Mouse (Mus musculus) liver, postnatal 0 days (tissue): ENCODE measurements around the gene Shisa5.

Experiments used
- CTCF ChIP-seq: sonication (generic); IDR thresholded peaks from 2 replicates; pipeline ENCODE4 v1.5.1; 2016; ENCODE audit warnings: antibody characterized with exemption, low read depth
- EP300 ChIP-seq: IDR thresholded peaks from 2 replicates; pipeline ENCODE4 v1.6.1; 2016; ENCODE audit warnings: antibody characterized with exemption, low read depth, mild to moderate bottlenecking

DNA sequence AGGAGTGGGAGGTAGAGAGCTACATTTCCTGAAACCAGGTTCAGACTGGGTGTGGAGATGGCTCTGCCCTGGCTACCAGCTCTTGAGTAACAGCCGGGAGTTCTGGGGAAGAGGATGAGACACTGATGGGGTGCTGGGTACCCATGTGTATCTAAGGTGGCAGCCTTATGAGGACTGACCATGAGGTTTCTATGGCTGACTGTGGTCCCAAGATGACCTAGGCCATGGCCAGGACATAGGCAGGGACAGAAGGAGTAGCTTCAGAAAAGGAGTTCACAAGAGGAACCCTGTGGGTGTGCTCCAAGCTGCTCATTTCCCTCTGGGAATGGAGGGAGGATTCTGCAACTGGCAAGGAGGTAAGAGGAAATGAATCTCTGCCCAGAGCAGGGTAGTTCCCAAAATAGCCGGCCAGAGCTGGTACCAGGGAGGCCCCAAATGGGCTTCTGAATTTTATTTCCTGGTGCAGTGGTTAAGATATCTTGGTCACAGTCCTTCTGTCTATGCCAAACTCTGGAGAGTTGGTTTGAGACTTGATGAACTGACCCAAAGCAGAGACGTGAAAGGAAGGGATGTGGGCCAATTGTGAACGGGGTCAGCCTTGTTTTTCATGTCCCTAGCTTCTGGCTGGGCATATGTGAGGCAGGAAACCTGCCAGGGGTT, 48.4 kb upstream of the Shisa5 start:
- TF ChIP-seq CTCF (no peak), EP300 (no peak)
